Mouse (Mus musculus): ENCODE data around the gene Prmt6.

The Prmt6 gene

GRCm38 (mm10) chr3:110250839-110251700 lies at the start of gene Prmt6:
Gene Prmt6 (minus strand): TSS chr3:110250998.
- peak; percentile 88 to 91 for DNase-seq (ENCODE audit: low spot score in 2 of 2)

- no peak for DNase-seq (ENCODE audit: low spot score in 2 of 2)
These were observed 39.8 kb upstream of the Prmt6 start for GRCm38 (mm10) chr3:110290485-110291045.

GRCm38 (mm10) chr3:110282651-110283050 lies 31.9 kb upstream of the Prmt6 start:
- DNase-seq (ENCODE audit: low spot score in 2 of 2), result no peak

GRCm38 (mm10) chr3:110267790-110268189 lies 17.0 kb upstream of the Prmt6 start:
- DNase-seq (ENCODE audit: low spot score in 2 of 2), result no peak

GRCm38 (mm10) chr3:110253105-110253504 lies 2.3 kb upstream of the Prmt6 start:
- DNase-seq (ENCODE audit: low spot score in 2 of 2), result no peak

GRCm38 (mm10) chr3:110249891-110250838 lies 633 bp downstream of the Prmt6 start:
- peak; percentile 56 to 71 for DNase-seq (ENCODE audit: low spot score in 2 of 2)

- no peak for DNase-seq (ENCODE audit: low spot score in 2 of 2)
These were observed 13.9 kb downstream of the Prmt6 start for GRCm38 (mm10) chr3:110236819-110237463.
